Mouse (Mus musculus) testis, adult 2 months (tissue): Measurements from ENCODE around the gene Daam2. TPM values are rescaled to one million over a fixed set of nuclear protein-coding genes. Genes with fewer than 3 reads are reported as not detected.

ENCODE experiments used
- H3K27ac ChIP-seq: fragments of 200-500 bp; 2 replicates; pipeline ENCODE4 v1.5.1; 2012; ENCODE audit warnings: low read depth, low read length; ENCODE audit not compliant: control insufficient read depth, insufficient read depth
- H3K27me3 ChIP-seq: fragments of 200-500 bp; 2 replicates; pipeline ENCODE4 v1.6.1; 2012; ENCODE audit warnings: mild to moderate bottlenecking, low read length, moderate library complexity; ENCODE audit not compliant: control insufficient read depth, insufficient read depth
- H3K36me3 ChIP-seq: fragments of 200-500 bp; 2 replicates; pipeline ENCODE4 v1.6.1; 2012; ENCODE audit warnings: mild to moderate bottlenecking, low read length; ENCODE audit not compliant: control insufficient read depth, insufficient read depth
- H3K4me1 ChIP-seq: fragments of 200-500 bp; 2 replicates; pipeline ENCODE4 v1.6.1; 2012; ENCODE audit warnings: low read length; ENCODE audit not compliant: control insufficient read depth, insufficient read depth
- H3K4me3 ChIP-seq: fragments of 200-500 bp; 2 replicates; pipeline ENCODE4 v1.5.1; 2012; ENCODE audit warnings: low read depth, mild to moderate bottlenecking, low read length, moderate library complexity, mixed read lengths; ENCODE audit not compliant: control insufficient read depth
- CTCF ChIP-seq: fragments of 200-500 bp; IDR thresholded peaks from 2 replicates; pipeline ENCODE4 v1.5.1; 2012; ENCODE audit warnings: low read depth, mild to moderate bottlenecking, inconsistent platforms, low read length, moderate library complexity; ENCODE audit not compliant: control insufficient read depth, insufficient read depth, insufficient replicate concordance
- POLR2A ChIP-seq: fragments of 200-500 bp; IDR thresholded peaks from 2 replicates; pipeline ENCODE4 v1.6.1; 2012; ENCODE audit warnings: low read depth, mild to moderate bottlenecking, inconsistent platforms, low read length, moderate library complexity; ENCODE audit not compliant: control insufficient read depth
- polyA plus RNA-seq: library from polyadenylated mRNA; depleted of rRNA; stranded (reverse); fragments of >200 nt; gene quantifications from 2 replicates; pipeline ENCODE4 v1.2.3, GENCODE M21; 2012

The Daam2 gene
- polyA plus RNA-seq, 1 experiment: 33.5 TPM

DNA sequence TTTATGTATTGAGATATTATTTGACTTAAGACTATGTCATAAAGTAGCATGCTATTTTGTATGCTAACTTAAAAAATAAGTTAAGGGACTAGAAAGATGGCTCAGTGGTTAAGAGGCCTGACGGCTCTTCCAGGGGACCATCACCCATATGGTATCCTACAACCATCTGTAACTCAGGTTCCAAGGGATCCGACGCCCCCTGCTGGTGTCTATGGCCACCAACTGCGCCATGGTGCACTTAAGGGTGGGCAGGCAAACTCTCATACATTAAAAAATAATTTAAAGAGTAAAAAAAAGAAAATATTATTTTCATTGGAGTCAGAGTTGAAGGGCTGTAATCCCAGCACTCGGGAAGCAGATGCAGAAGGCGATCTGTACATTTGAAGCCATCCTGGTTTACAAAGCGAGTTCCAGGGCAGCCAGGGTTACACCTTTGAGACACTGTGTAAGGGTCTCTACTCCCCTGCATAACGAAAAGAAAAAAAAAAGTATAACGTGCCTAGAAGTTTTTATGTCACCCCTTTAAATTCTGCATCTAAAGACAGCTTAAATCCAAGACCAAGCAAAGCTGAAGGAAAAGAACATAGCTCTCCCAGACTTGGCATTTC lies 136.4 kb downstream of the Daam2 start:
- H3K4me1 ChIP-seq: peaks cover 5% of the 10 kb centered on the region
- no peaks in the 10 kb centered on the region for H3K36me3 ChIP-seq
- no peak overlapping the region for H3K27ac ChIP-seq
- peak overlapping the region; percentile 91; the same call in 1 of the 2 replicates for H3K4me3 ChIP-seq
- 0 out of 2 replicates have a peak, but pooled peaks have one; percentile 17 for TF ChIP-seq CTCF
- no peak for TF ChIP-seq POLR2A
- H3K27me3 ChIP-seq: no peaks in the 10 kb centered on the region

DNA sequence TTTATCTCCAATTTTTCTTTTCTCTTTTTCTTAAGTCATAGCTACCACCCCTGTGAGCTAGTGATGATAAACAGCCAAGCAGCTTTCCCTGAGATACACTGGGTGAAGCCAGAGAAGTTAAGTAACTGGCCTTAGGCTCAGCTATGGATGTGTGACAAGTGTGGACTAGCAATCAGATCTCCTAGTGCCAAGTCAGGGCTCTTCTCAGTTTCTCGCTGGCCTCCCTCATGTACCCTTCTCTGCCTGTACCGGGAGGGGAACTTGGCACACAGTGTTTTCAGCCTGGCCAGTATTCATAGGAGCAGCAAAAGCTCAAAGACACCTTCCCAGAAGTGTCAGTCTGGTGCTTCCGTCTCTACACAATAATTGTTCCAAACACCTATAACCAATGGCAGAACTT lies 140.3 kb downstream of the Daam2 start:
- TF ChIP-seq POLR2A (no peak), CTCF (no peak)
- Histone ChIP-seq H3K36me3 (no peaks in the 10 kb centered on the region), H3K4me3 (no peak overlapping the region), H3K4me1 (peaks cover 5% of the 10 kb centered on the region), H3K27ac (no peak overlapping the region), H3K27me3 (no peaks in the 10 kb centered on the region)

DNA sequence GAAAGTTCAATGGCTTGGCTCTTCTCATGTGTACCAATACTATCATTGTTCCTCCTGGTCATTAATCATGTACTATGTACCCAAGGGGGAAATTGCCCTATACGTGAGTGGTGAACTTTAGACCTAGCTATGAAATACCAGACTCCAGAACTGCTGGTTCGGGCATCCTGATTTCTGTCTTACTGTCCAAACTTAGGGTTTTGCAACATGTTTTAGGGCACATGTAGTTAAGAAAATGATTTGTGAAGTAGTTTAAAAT lies 141.1 kb downstream of the Daam2 start:
- H3K27me3 ChIP-seq: no peaks in the 10 kb centered on the region
- H3K36me3 ChIP-seq: no peaks in the 10 kb centered on the region
- H3K27ac ChIP-seq: no peak overlapping the region
- H3K4me1 ChIP-seq: no peaks in the 10 kb centered on the region
- no peak overlapping the region for H3K4me3 ChIP-seq
- TF ChIP-seq POLR2A (no peak), CTCF (no peak)

DNA sequence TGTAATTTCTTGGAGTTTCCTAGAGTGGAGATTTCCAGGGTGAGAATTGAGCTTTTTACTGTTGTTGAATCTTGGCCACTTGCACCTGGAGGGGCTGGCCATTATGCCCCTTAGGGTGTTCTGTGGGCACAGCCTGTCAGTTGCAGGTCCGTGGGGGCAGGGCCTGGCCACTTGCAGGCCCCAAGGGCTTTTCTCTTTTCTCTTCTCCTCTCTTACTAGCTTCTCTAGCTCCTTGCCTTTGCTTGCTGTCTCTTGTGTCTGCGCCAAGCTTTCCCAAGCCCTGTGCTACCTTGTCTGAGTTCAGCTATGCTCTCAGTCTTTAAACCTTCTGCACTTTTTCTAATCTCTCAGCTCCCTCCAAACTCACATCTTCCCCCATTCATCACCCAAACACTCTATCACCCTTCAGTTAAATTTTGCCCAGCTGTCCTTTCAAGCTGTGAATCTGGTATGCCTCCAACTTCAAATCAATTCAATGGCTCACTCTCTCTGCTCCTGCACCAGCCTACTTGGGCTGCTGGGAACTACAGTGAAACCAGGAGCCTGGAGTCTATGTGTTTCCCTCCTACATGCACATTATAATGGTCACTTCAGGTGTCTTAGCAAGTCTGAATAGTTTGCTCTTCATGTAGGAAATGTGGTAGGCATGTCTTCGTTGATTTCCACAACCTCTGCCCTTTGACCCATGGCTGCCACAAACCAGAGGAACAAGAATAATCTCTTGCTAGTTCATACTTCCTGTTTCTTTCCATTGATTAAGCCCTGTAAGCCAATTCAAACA lies 141.7 kb downstream of the Daam2 start:
- TF ChIP-seq CTCF (no peak), POLR2A (no peak)

DNA sequence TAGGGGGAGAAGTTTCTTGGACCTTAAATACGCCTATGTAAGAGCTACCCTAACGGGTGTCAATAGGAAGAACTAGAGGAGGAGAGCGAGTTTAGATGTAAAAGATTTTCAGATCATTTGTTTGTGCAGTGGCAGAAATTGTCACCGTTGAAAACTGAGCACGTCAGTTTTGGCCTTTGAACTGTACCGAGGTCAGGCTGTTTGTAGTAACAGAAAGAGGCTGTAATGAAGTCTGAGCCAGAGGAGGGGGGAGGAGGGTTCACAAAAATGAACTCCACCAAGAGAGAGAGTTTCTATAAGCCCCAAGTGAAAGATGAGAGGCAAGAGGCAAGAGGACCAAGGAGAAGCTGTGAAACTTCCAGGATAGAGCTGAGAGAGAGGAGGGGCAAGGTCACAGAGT lies 144.3 kb downstream of the Daam2 start:
- Histone ChIP-seq H3K4me3 (no peak overlapping the region), H3K36me3 (no peaks in the 10 kb centered on the region), H3K4me1 (no peaks in the 10 kb centered on the region), H3K27ac (no peak overlapping the region), H3K27me3 (no peaks in the 10 kb centered on the region)
- TF ChIP-seq POLR2A (no peak), CTCF (no peak)

More for the DNA sequence above, 141.7 kb downstream of the Daam2 start:
- H3K4me1 ChIP-seq: no peaks in the 10 kb centered on the region
- H3K27ac ChIP-seq: no peak overlapping the region
- no peaks in the 10 kb centered on the region for H3K36me3 ChIP-seq
- no peaks in the 10 kb centered on the region for H3K27me3 ChIP-seq
- no peak overlapping the region for H3K4me3 ChIP-seq

DNA sequence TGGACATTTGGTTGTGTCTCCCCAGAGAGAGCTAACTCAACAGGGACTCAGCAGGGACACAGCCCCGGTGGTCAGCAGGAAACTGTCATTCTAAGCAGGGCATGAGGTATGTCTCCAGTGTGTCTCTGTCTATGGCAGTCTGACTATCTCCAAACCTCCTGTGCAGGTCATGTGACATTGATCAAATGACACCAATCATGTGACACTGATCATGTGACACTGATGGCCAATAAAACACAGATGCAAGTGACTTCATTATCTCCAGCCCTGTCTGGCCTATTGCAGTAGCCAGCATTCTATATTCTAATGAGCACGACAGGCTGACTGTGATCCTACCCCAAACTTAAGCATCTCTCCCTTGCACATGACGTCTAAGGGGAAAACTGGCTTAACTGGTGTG lies 147.9 kb downstream of the Daam2 start:
- Histone ChIP-seq H3K4me3 (no peak overlapping the region), H3K4me1 (no peaks in the 10 kb centered on the region), H3K27me3 (no peaks in the 10 kb centered on the region), H3K27ac (no peak overlapping the region), H3K36me3 (no peaks in the 10 kb centered on the region)
- no peak for TF ChIP-seq POLR2A
- no peak for TF ChIP-seq CTCF

DNA sequence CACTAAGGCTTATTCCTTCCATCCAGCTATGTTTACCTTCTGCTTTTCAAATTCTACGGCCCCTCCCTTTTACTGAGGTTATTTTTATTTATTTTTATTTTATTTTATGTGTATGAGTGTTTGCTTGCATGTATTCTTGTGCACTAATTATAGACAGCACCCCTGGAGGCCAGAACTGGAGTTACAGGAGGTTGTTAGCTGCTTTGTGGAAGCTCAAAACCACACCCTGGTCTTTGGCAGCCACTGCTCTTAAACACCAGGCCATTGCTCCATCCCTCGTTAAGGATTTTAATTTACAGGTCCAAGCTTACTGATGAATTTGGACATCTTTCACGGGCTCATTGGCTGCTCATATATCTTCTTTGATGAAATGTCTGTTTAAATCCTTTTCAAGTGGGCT lies 150.6 kb downstream of the Daam2 start:
- no peaks in the 10 kb centered on the region for H3K36me3 ChIP-seq
- no peak overlapping the region for H3K27ac ChIP-seq
- TF ChIP-seq CTCF (no peak), POLR2A (no peak)
- H3K27me3 ChIP-seq: no peaks in the 10 kb centered on the region
- no peak overlapping the region for H3K4me3 ChIP-seq
- H3K4me1 ChIP-seq: no peaks in the 10 kb centered on the region; the same call in 1 of the 2 replicates
